Mouse (Mus musculus): Measurements from ENCODE around the gene 1700021F05Rik.

DNA sequence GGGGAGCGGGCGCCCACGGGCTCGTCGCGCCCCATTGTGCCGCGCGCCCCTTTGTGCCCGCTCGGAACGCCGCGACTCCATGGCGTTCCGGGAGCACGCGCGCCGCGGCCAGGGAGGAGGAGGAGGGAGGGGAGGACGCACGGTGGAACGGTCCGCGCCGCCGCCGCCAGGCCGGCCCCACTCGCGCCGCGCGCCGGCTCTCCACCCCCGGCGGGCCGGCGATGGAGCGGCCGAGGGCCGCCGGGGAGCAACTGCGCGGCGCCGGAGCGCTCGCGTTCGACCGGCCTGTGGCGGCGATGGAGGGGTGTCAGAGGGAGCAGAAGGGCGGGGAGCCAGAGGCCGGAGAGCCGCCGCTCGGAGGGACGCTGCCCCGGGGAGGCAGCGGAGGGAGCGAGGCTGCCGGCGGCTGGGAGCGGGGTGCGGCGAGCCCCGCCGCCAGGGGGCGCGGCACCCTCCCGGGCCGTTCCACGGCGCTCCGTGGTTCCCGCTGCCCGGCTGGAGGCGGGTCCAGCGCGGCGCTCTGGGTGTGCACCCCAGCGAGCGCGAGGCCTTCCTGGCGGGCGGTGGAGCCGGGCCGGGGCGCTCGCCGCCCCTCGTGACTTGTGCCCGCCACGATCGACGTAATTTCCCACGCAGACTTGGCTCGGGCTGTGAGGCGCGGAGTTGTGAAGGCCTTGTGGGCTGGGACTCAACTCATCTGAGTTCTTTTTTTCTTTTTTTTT is 61.2 kb downstream of the 1700021F05Rik start:
- TF ChIP-seq CTCF (IDR thresholded peaks at IDR 0.05; ENCODE audit: low read depth) = peak; percentile 55
- no peak for TF ChIP-seq EP300 (IDR thresholded peaks at IDR 0.05; ENCODE audit: low read depth)

All from liver, postnatal 0 days (tissue).